ENCODE assay signal across 8 mouse cellular contexts in genomic region chr2:115860600-115861347, GRCm38 (mm10).
DNase-seq lines count a peak whose midpoint lies in the region; ATAC-seq lines count a peak whose summit lies in the region.

No protein-coding gene starts in this region.

- H3K9ac ChIP-seq in lung, embryonic 15.5 days: peak overlapping the region; percentile 14; the same call in 1 of the 2 replicates
- H3K9ac ChIP-seq in forebrain, embryonic 14.5 days (ENCODE audit: low read length): peak overlapping the region; percentile 65
- H3K9ac ChIP-seq in hindbrain, embryonic 14.5 days: peak overlapping the region; percentile 52
- H3K9ac ChIP-seq in liver, embryonic 13.5 days: no peak overlapping the region

- peak overlapping the region; percentile 24; the same call in 1 of the 2 replicates for H3K27ac ChIP-seq in lung, embryonic 15.5 days
- peak overlapping the region; percentile 91 for H3K27ac ChIP-seq in forebrain, embryonic 14.5 days (ENCODE audit: low read depth, low read length)
- H3K27ac ChIP-seq in hindbrain, embryonic 14.5 days: peak overlapping the region; percentile 89
- H3K27ac ChIP-seq in liver, embryonic 13.5 days: no peak overlapping the region

- peak overlapping the region; percentile 35 for H3K4me3 ChIP-seq in lung, embryonic 15.5 days
- H3K4me3 ChIP-seq in forebrain, embryonic 14.5 days (ENCODE audit: low read depth, low read length): peak overlapping the region; percentile 13
- peak overlapping the region; percentile 20 for H3K4me3 ChIP-seq in hindbrain, embryonic 14.5 days (replicated peaks; ENCODE audit: low read length)
- peak overlapping the region; percentile 37 for H3K4me3 ChIP-seq in liver, embryonic 13.5 days (replicated peaks)

- H3K4me1 ChIP-seq in lung, embryonic 15.5 days: peaks cover 27% of the 10 kb centered on the region
- H3K4me1 ChIP-seq in forebrain, embryonic 14.5 days (ENCODE audit: control insufficient read depth, insufficient read depth, low read length): peaks cover 23% of the 10 kb centered on the region
- H3K4me1 ChIP-seq in hindbrain, embryonic 14.5 days (replicated peaks; ENCODE audit: control insufficient read depth, insufficient read depth, low read length): peaks cover 44% of the 10 kb centered on the region
- H3K4me1 ChIP-seq in liver, embryonic 13.5 days (replicated peaks): peaks cover 7% of the 10 kb centered on the region; the same call in 1 of the 2 replicates

- peak; percentile 66 for ATAC-seq in lung, embryonic 15.5 days (ENCODE audit: borderline replicate concordance, extremely low read depth, low FRiP score, low TSS enrichment)
- ATAC-seq in forebrain, embryonic 14.5 days: no peak
- ATAC-seq in hindbrain, embryonic 14.5 days (ENCODE audit: low FRiP score): no peak
- ATAC-seq in liver, embryonic 13.5 days (ENCODE audit: low read depth): no peak

- DNase-seq in lung, postnatal 36 days: no peak
- peak; percentile 52 for DNase-seq in forebrain, embryonic 14.5 days (ENCODE audit: low spot score)
- DNase-seq in hindbrain, embryonic 14.5 days (ENCODE audit: low spot score): peak; percentile 47
- DNase-seq in liver, embryonic 13.5 days: no peak
- DNase-seq in retina, embryonic 14.5 days (ENCODE audit: low spot score): peak; percentile 53
- no peak for DNase-seq in thymus, adult 18-20 months
- no peak for DNase-seq in thymus, postnatal 36 days

- 6% methylated on average over 25 of the region's 25 CpGs for WGBS in lung, embryonic 15.5 days
- 6% methylated on average over 25 of the region's 25 CpGs for WGBS in forebrain, embryonic 14.5 days
- WGBS in hindbrain, embryonic 14.5 days: 5% methylated on average over 25 of the region's 25 CpGs
- 5% methylated on average over 25 of the region's 25 CpGs for WGBS in liver, embryonic 13.5 days (ENCODE audit: insufficient replicate concordance)

- no peaks in the 10 kb centered on the region for H3K36me3 ChIP-seq in lung, embryonic 15.5 days
- peaks cover 19% of the 10 kb centered on the region for H3K36me3 ChIP-seq in forebrain, embryonic 14.5 days (ENCODE audit: control insufficient read depth, insufficient read depth, low read length)
- H3K36me3 ChIP-seq in hindbrain, embryonic 14.5 days (replicated peaks; ENCODE audit: control insufficient read depth, insufficient read depth): peaks cover 16% of the 10 kb centered on the region
- H3K36me3 ChIP-seq in liver, embryonic 13.5 days: no peaks in the 10 kb centered on the region

- peak overlapping the region; percentile 67 for H3K4me2 ChIP-seq in lung, embryonic 15.5 days
- peak overlapping the region; percentile 51 for H3K4me2 ChIP-seq in forebrain, embryonic 14.5 days (ENCODE audit: low read length)
- peak overlapping the region; percentile 48 for H3K4me2 ChIP-seq in hindbrain, embryonic 14.5 days (replicated peaks)
- peak overlapping the region; percentile 55 for H3K4me2 ChIP-seq in liver, embryonic 13.5 days

- H3K9me3 ChIP-seq in lung, embryonic 15.5 days: no peaks in the 10 kb centered on the region
- no peaks in the 10 kb centered on the region for H3K9me3 ChIP-seq in forebrain, embryonic 14.5 days (replicated peaks; ENCODE audit: control insufficient read depth, low read length)
- no peaks in the 10 kb centered on the region for H3K9me3 ChIP-seq in hindbrain, embryonic 14.5 days (ENCODE audit: control insufficient read depth, low read length)
- H3K9me3 ChIP-seq in liver, embryonic 13.5 days (replicated peaks): no peaks in the 10 kb centered on the region

- H3K27me3 ChIP-seq in lung, embryonic 15.5 days: peaks cover 46% of the 10 kb centered on the region
- H3K27me3 ChIP-seq in forebrain, embryonic 14.5 days (replicated peaks; ENCODE audit: control insufficient read depth, insufficient read depth, low read length): no peaks in the 10 kb centered on the region
- peaks cover 11% of the 10 kb centered on the region; the same call in 1 of the 2 replicates for H3K27me3 ChIP-seq in hindbrain, embryonic 14.5 days (ENCODE audit: control insufficient read depth, insufficient read depth, low read length)
- H3K27me3 ChIP-seq in liver, embryonic 13.5 days: peaks cover 64% of the 10 kb centered on the region

Comparison
In these comparisons a context has a peak if more than half of its experiments do, and no peak if none do; other contexts are left out.
1. DNase-seq: peak in forebrain, embryonic 14.5 days (single experiment), hindbrain, embryonic 14.5 days (single experiment) and retina, embryonic 14.5 days (single experiment); none in lung, postnatal 36 days (single experiment), liver, embryonic 13.5 days (single experiment), thymus, adult 18-20 months (0 of 2) and thymus, postnatal 36 days (0 of 2).
2. Peak in every context shown above with its lines, with median percentiles within 50 percentile points of each other: H3K4me2 ChIP-seq and H3K4me3 ChIP-seq.